Mouse (Mus musculus) spleen, adult 2 months (tissue): ENCODE measurements around the gene Pias1. TPM values are rescaled to one million over a fixed set of nuclear protein-coding genes. Genes with fewer than 3 reads are reported as not detected.
A peak's percentile ranks its signal among the peaks of the same experiment; 100 is the strongest.

Source experiments
- DNase-seq, 2 experiments: peaks; one replicate each; pipeline versions ENCODE4 v3.0.0 to v3.0.0-alpha.2; 2012 to 2021; ENCODE audit warnings: low spot score in 2 of 2, low read depth in 1 of 2
- H3K27ac ChIP-seq: fragments of 200-500 bp; 2 replicates; pipeline ENCODE4 v1.5.1; 2012; ENCODE audit warnings: low read length, inconsistent platforms; ENCODE audit not compliant: insufficient read depth
- H3K27me3 ChIP-seq: fragments of 200-500 bp; 2 replicates; pipeline ENCODE4 v1.6.1; 2012; ENCODE audit warnings: mild to moderate bottlenecking, moderate library complexity, low read length, inconsistent platforms; ENCODE audit not compliant: control insufficient read depth, insufficient read depth
- H3K36me3 ChIP-seq: fragments of 200-500 bp; 2 replicates; pipeline ENCODE4 v1.6.1; 2012; ENCODE audit warnings: mild to moderate bottlenecking, low read length, inconsistent platforms; ENCODE audit not compliant: control insufficient read depth, insufficient read depth
- H3K4me1 ChIP-seq: fragments of 200-500 bp; 2 replicates; pipeline ENCODE4 v1.6.1; 2011; ENCODE audit warnings: inconsistent platforms; ENCODE audit not compliant: control insufficient read depth, insufficient read depth, insufficient read length
- H3K4me3 ChIP-seq: fragments of 200-500 bp; 2 replicates; pipeline ENCODE4 v1.5.1; 2011; ENCODE audit warnings: mild to moderate bottlenecking, inconsistent platforms; ENCODE audit not compliant: insufficient read depth, insufficient read length; ENCODE audit errors: extremely low read depth
- CTCF ChIP-seq: fragments of 200-500 bp; IDR thresholded peaks from 2 replicates; pipeline ENCODE4 v1.5.1; 2011; ENCODE audit warnings: mild to moderate bottlenecking, inconsistent platforms; ENCODE audit not compliant: insufficient read depth, insufficient read length, insufficient replicate concordance; ENCODE audit errors: extremely low read depth
- POLR2A ChIP-seq: fragments of 200-500 bp; IDR thresholded peaks from 2 replicates; pipeline ENCODE4 v1.6.1; 2011; ENCODE audit warnings: low read depth, low read length, inconsistent platforms
- WGBS: fragments of 180-500 bp; shearing (Covaris S2); methylation state at CpG from one replicate; pipeline ENCODE4 v1.1.7; 2018; 5-methylcytosine and 5-hydroxymethylcytosine counted together
- polyA plus RNA-seq: library from polyadenylated mRNA; depleted of rRNA; stranded (reverse); fragments of >200 nt; gene quantifications from 2 replicates; pipeline ENCODE4 v1.2.3, GENCODE M21; 2012

Pias1 gene
- polyA plus RNA-seq, 1 experiment: 23.3 TPM

- WGBS: 91% methylated on average over 10 of the region's 10 CpGs
- Histone ChIP-seq H3K27ac (no peak overlapping the region), H3K27me3 (no peaks in the 10 kb centered on the region), H3K36me3 (no peaks in the 10 kb centered on the region), H3K4me3 (no peak overlapping the region), H3K4me1 (peaks cover 5% of the 10 kb centered on the region; the same call in 1 of the 2 replicates)
- no peak for DNase-seq
- TF ChIP-seq CTCF (no peak), POLR2A (no peak)
These were observed 144.2 kb downstream of the Pias1 start for GRCm38 (mm10) chr9:62843356-62844024.

GRCm38 (mm10) chr9:62839172-62839770 lies 148.5 kb downstream of the Pias1 start:
- DNase-seq: no peak

GRCm38 (mm10) chr9:62838506-62839171 lies 149.1 kb downstream of the Pias1 start, which contains the start of gene Cln6:
TSS of gene Cln6 (plus strand) at chr9:62838785.
- Histone ChIP-seq H3K4me1 (peaks cover 11% of the 10 kb centered on the region; the same call in 1 of the 2 replicates), H3K36me3 (no peaks in the 10 kb centered on the region), H3K4me3 (peak within 1 kb of the TSS; percentile 64), H3K27me3 (no peaks in the 10 kb centered on the region), H3K27ac (peak within 1 kb of the TSS; percentile 50)
- WGBS: 2% methylated on average over 43 of the region's 48 CpGs
- TF ChIP-seq CTCF (no peak), POLR2A (no peak)
- DNase-seq: peak; percentile 47 to 53

More at GRCm38 (mm10) chr9:62839172-62839770, 148.5 kb downstream of the Pias1 start:
- H3K36me3 ChIP-seq: no peaks in the 10 kb centered on the region
- peak overlapping the region; percentile 64 for H3K4me3 ChIP-seq
- H3K4me1 ChIP-seq: peaks cover 11% of the 10 kb centered on the region; the same call in 1 of the 2 replicates
- no peak for TF ChIP-seq POLR2A
- no peak for TF ChIP-seq CTCF
- H3K27me3 ChIP-seq: no peaks in the 10 kb centered on the region
- WGBS: 16% methylated on average over 14 of the region's 14 CpGs
- peak overlapping the region; percentile 50 for H3K27ac ChIP-seq

- H3K27ac ChIP-seq: no peak overlapping the region
- peaks cover 11% of the 10 kb centered on the region; the same call in 1 of the 2 replicates for H3K4me1 ChIP-seq
- peak overlapping the region; percentile 64 for H3K4me3 ChIP-seq
- TF ChIP-seq POLR2A (no peak), CTCF (no peak)
- H3K27me3 ChIP-seq: no peaks in the 10 kb centered on the region
- no peak for DNase-seq
- H3K36me3 ChIP-seq: no peaks in the 10 kb centered on the region
- 7% methylated on average over 8 of the region's 8 CpGs for WGBS
These were observed 149.6 kb downstream of the Pias1 start for GRCm38 (mm10) chr9:62838146-62838505.

DNA sequence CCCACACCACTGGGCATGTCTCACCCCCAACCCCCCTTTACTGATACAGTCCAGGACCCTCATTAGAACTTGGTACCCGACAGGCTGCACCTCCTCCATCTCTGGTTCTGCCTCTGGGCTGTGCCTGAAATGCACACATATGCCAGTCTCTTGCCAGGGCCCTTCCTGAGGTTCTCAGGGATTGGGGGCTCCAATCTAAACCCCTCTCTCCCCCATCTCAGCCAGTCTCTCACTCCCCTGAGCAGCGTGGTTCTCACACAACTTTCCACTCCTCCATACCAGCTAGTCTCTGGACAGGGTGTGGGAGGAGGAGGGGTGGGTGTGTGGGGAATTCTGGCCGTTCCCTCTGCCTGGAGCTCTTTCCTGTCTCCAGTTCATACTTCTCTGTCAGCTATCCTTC lies 150.1 kb downstream of the Pias1 start:
- Histone ChIP-seq H3K4me1 (peaks cover 11% of the 10 kb centered on the region; the same call in 1 of the 2 replicates), H3K27me3 (no peaks in the 10 kb centered on the region), H3K36me3 (no peaks in the 10 kb centered on the region), H3K27ac (no peak overlapping the region), H3K4me3 (no peak overlapping the region)
- no peak for DNase-seq
- TF ChIP-seq POLR2A (no peak), CTCF (no peak)
- 58% methylated on average over 3 of the region's 3 CpGs for WGBS

- Histone ChIP-seq H3K27ac (no peak overlapping the region), H3K27me3 (no peaks in the 10 kb centered on the region), H3K4me1 (peaks cover 11% of the 10 kb centered on the region; the same call in 1 of the 2 replicates), H3K36me3 (no peaks in the 10 kb centered on the region), H3K4me3 (no peak overlapping the region)
- TF ChIP-seq CTCF (no peak), POLR2A (no peak)
- DNase-seq: no peak
- WGBS: 68% methylated on average over 4 of the region's 4 CpGs
These were observed 151.8 kb downstream of the Pias1 start for GRCm38 (mm10) chr9:62835705-62836446.
